ENCODE assay signal across 1 mouse cellular context in the genomic region with DNA sequence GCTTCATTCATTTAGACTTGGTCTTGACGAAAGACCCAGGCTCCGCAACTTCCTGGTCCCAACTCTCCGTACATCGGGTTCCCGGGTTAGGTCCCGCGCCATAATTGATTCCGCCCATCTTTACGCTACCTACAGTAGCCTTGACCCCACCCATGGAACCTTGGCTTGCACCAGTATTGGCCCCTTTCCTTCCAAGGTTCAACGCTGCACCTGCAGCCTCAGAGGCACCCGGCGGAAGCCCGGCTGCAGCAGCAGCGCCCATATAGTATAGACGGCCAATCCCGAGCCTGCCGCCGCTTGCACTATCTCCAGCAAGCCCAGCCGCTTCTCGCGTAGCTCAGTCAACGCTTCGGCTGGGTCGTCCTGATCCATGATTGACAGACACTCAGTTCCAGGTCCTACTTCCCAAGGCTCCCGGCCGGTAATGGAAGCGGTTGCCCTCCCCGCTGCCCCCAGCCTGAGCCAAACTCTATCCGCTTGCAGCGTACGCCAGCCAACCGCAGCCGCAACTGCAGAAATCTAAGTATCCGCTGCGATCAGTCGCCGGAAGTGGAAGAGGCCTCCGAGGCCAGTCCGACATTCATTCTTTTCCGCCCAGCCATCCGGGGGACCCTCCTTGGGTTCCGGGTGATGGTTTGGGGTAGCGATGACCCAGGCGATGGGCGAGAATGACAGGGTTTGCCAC.
TF ChIP-seq lines count a peak whose summit lies in the region.

No protein-coding gene starts in this region.

TF ChIP-seq in CH12.LX, 34 proteins besides CTCF, POLR2A, EP300 and RAD21:
- TF ChIP-seq MAX (IDR thresholded peaks at IDR 0.05; ENCODE audit: low read length) (peak; percentile 55; the same call in 1 of the 2 replicates), E2F4 (IDR thresholded peaks at IDR 0.05; ENCODE audit: insufficient replicate concordance, low read depth, low read length) (no peak), POLR2AphosphoS2 (IDR thresholded peaks at IDR 0.05; ENCODE audit: low read depth, low read length) (0 out of 2 replicates have a peak, but pooled peaks have one; percentile 36), NELFE (IDR thresholded peaks at IDR 0.05; ENCODE audit: low read depth, low read length) (0 out of 2 replicates have a peak, but pooled peaks have one; percentile 76), SIN3A (IDR thresholded peaks at IDR 0.05; ENCODE audit: low read length) (peak; percentile 94; the same call in 1 of the 2 replicates), MAFK (IDR thresholded peaks at IDR 0.05; ENCODE audit: insufficient replicate concordance, low read length) (no peak), MXI1 (IDR thresholded peaks at IDR 0.05; ENCODE audit: low read depth, low read length) (peak; percentile 83), JUN (IDR thresholded peaks at IDR 0.05; ENCODE audit: insufficient read depth, low read depth, low read length) (no peak), MYC (IDR thresholded peaks at IDR 0.05; ENCODE audit: low read depth, low read length) (0 out of 2 replicates have a peak, but pooled peaks have one; percentile 12), HCFC1 (IDR thresholded peaks at IDR 0.05; ENCODE audit: low read depth, low read length) (peak; percentile 92), KAT2A (IDR thresholded peaks at IDR 0.05; ENCODE audit: insufficient replicate concordance, low read length) (peak; percentile 83; the same call in 1 of the 2 replicates), IRF4 (IDR thresholded peaks at IDR 0.05; ENCODE audit: low read depth, low read length) (peak; percentile 79), JUND (conservative IDR thresholded peaks at IDR 0.05; ENCODE audit: low read depth, low read length) (no peak), BHLHE40 (IDR thresholded peaks at IDR 0.05; ENCODE audit: low read depth, low read length) (no peak), TCF12 (IDR thresholded peaks at IDR 0.05; ENCODE audit: low read depth, low read length) (peak; percentile 86), ZNF384 (IDR thresholded peaks at IDR 0.05; ENCODE audit: low read depth, low read length) (no peak), ETS1 (conservative IDR thresholded peaks at IDR 0.05; ENCODE audit: low read depth, low read length) (no peak), ELF1 (IDR thresholded peaks at IDR 0.05; ENCODE audit: low read depth, low read length) (peak; percentile 77), TBP (conservative IDR thresholded peaks at IDR 0.05; ENCODE audit: low read depth, low read length) (peak; percentile 63; the same call in 1 of the 2 replicates), GABPA (IDR thresholded peaks at IDR 0.05; ENCODE audit: insufficient replicate concordance, low read depth, low read length) (peak; percentile 24; the same call in 1 of the 2 replicates), SMC3 (IDR thresholded peaks at IDR 0.05; ENCODE audit: low read depth, low read length) (no peak), USF2 (conservative IDR thresholded peaks at IDR 0.05; ENCODE audit: low read depth, low read length) (no peak; the same call in 1 of the 2 replicates), CHD2 (IDR thresholded peaks at IDR 0.05; ENCODE audit: low read length) (peak; percentile 81), UBTF (IDR thresholded peaks at IDR 0.05; ENCODE audit: low read depth, low read length) (peak; percentile 23; the same call in 1 of the 2 replicates), PAX5 (IDR thresholded peaks at IDR 0.05; ENCODE audit: low read length) (no peak), MAZ (IDR thresholded peaks at IDR 0.05; ENCODE audit: low read depth, low read length) (peak; percentile 74; the same call in 1 of the 2 replicates), CHD1 (IDR thresholded peaks at IDR 0.05; ENCODE audit: low read depth, low read length) (no peak), ZKSCAN1 (IDR thresholded peaks at IDR 0.05; ENCODE audit: borderline replicate concordance, low read depth, low read length) (peak; percentile 20; the same call in 1 of the 2 replicates), RCOR1 (conservative IDR thresholded peaks at IDR 0.05; ENCODE audit: low read depth, low read length) (peak; percentile 84), NRF1 (IDR thresholded peaks at IDR 0.05; ENCODE audit: low read depth, low read length) (peak; percentile 46), MEF2A (IDR thresholded peaks at IDR 0.05; ENCODE audit: borderline replicate concordance, low read depth, low read length) (peak; percentile 60; the same call in 1 of the 2 replicates), ZMIZ1 (IDR thresholded peaks at IDR 0.05; ENCODE audit: low read depth, low read length) (peak; percentile 85)
